In genomic region chr12:75888721-75889120, GRCm38 (mm10) we compare ENCODE assay signal across 16 mouse cellular contexts.
"Had no signal": no experiment of that assay in that cellular context is flagged by ENCODE, and none has a peak within 500 bp of the region (broad histone marks: within the 10 kb centered on the region; RNA-seq: fewer than 3 reads in every experiment).

No protein-coding gene starts in this region.

- H3K4me1 ChIP-seq: neural tube, embryonic 13.5 days; neural tube, embryonic 15.5 days; stomach, embryonic 15.5 days had no signal

- DNase-seq: retina, postnatal 1 day; right cerebral cortex, adult 18-20 months; right cerebral cortex, postnatal 14 days; right cerebral cortex, postnatal 25 days; right cerebral cortex, postnatal 4 days; spleen, adult 18-20 months; thymus, adult 18-20 months; thymus, adult 2 months; thymus, postnatal 14 days; thymus, postnatal 25 days; thymus, postnatal 36 days; thymus, postnatal 4 days had no signal

- H3K9me3 ChIP-seq: neural tube, embryonic 13.5 days; neural tube, embryonic 15.5 days; stomach, embryonic 15.5 days had no signal

- H3K4me3 ChIP-seq: neural tube, embryonic 13.5 days; neural tube, embryonic 15.5 days; stomach, embryonic 15.5 days had no signal

- H3K27me3 ChIP-seq: neural tube, embryonic 13.5 days; neural tube, embryonic 15.5 days; stomach, embryonic 15.5 days had no signal

- H3K27ac ChIP-seq: neural tube, embryonic 13.5 days; neural tube, embryonic 15.5 days; stomach, embryonic 15.5 days; stomach, postnatal 0 days had no signal

- H3K9ac ChIP-seq: neural tube, embryonic 13.5 days; neural tube, embryonic 15.5 days; stomach, embryonic 15.5 days had no signal

- H3K4me2 ChIP-seq: neural tube, embryonic 13.5 days; neural tube, embryonic 15.5 days; stomach, embryonic 15.5 days had no signal
